Mouse (Mus musculus) thymus, postnatal 4 days (tissue): ENCODE data around the gene Mdh1b.

Experiments
- DNase-seq: peaks from one replicate; pipeline ENCODE4 v3.0.0; 2021

Mdh1b gene

DNA sequence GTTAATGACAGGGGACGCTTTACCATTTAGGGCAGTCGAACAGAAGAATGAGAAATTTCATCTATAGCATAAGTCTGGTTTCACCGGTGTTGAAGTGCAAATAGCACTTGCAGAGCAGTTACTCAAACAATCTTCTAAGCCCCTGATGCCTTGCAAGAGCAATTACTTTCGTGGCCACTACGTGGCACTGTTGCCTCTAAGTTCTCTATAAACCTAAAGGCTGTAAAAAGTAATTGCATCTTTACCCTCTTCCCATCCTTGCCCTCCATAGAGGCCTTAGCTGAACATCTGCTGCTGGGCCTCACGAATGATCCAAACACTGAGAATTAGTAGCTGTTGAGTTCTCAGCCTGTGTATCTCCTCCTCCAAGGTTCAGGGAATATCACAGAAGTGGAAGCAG lies 72.1 kb downstream of the Mdh1b start:
- DNase-seq = peak; percentile 85
